Mouse (Mus musculus): Measurements from ENCODE around the gene Eef2. TPM values are rescaled to one million over a fixed set of nuclear protein-coding genes. Genes with fewer than 3 reads are reported as not detected.

Eef2 gene
- polyA plus RNA-seq, 1 experiment: 3,891 TPM

- H3K27me3 ChIP-seq (ENCODE audit: control insufficient read depth, insufficient read depth, insufficient read length): no peaks in the 10 kb centered on the region
- peaks cover 40% of the 10 kb centered on the region for H3K79me2 ChIP-seq (ENCODE audit: control insufficient read depth, insufficient read depth)
- H3ac ChIP-seq (ENCODE audit: control insufficient read depth, insufficient read length): peak overlapping the region; percentile 73
- H3K36me3 ChIP-seq (ENCODE audit: control insufficient read depth, insufficient read depth): no peaks in the 10 kb centered on the region
- TF ChIP-seq MYOD1 (IDR thresholded peaks at IDR 0.05; ENCODE audit: control insufficient read depth in 1 of 3, insufficient read length in 2 of 3, low read depth in 2 of 3) (no peak), REST (IDR thresholded peaks at IDR 0.05; ENCODE audit: insufficient read depth, insufficient read length) (no peak), TCF12 (IDR thresholded peaks at IDR 0.05; ENCODE audit: insufficient read depth, poor library complexity, severe bottlenecking) (no peak), USF1 (IDR thresholded peaks at IDR 0.05; ENCODE audit: low read depth) (no peak), SRF (IDR thresholded peaks at IDR 0.05; ENCODE audit: control insufficient read depth, insufficient read length, low read depth) (no peak), E2F4 (IDR thresholded peaks at IDR 0.05; ENCODE audit: insufficient read depth) (no peak), MAX (IDR thresholded peaks at IDR 0.05; ENCODE audit: low read depth) (no peak), POLR2A (IDR thresholded peaks at IDR 0.05; ENCODE audit: insufficient read length, low read depth) (peak; percentile 31), TCF3 (IDR thresholded peaks at IDR 0.05; ENCODE audit: insufficient read length, low read depth) (no peak), MYOG (IDR thresholded peaks at IDR 0.05; ENCODE audit: control insufficient read depth in 1 of 3, insufficient read depth in 1 of 3, insufficient read length in 2 of 3, low read depth in 2 of 3) (peak in 1 of 3 experiments; percentile 19), CEBPB (IDR thresholded peaks at IDR 0.05; ENCODE audit: insufficient read depth, poor library complexity, severe bottlenecking) (no peak), POLR2AphosphoS2 (IDR thresholded peaks at IDR 0.05; ENCODE audit: insufficient read length, low read depth) (no peak)
- peak overlapping the region; percentile 85 for H3K4me2 ChIP-seq (ENCODE audit: low read depth)
- peak overlapping the region; percentile 94 for H3K4me3 ChIP-seq
These were observed 39.7 kb upstream of the Eef2 start for GRCm38 (mm10) chr10:81136706-81137231.

DNA sequence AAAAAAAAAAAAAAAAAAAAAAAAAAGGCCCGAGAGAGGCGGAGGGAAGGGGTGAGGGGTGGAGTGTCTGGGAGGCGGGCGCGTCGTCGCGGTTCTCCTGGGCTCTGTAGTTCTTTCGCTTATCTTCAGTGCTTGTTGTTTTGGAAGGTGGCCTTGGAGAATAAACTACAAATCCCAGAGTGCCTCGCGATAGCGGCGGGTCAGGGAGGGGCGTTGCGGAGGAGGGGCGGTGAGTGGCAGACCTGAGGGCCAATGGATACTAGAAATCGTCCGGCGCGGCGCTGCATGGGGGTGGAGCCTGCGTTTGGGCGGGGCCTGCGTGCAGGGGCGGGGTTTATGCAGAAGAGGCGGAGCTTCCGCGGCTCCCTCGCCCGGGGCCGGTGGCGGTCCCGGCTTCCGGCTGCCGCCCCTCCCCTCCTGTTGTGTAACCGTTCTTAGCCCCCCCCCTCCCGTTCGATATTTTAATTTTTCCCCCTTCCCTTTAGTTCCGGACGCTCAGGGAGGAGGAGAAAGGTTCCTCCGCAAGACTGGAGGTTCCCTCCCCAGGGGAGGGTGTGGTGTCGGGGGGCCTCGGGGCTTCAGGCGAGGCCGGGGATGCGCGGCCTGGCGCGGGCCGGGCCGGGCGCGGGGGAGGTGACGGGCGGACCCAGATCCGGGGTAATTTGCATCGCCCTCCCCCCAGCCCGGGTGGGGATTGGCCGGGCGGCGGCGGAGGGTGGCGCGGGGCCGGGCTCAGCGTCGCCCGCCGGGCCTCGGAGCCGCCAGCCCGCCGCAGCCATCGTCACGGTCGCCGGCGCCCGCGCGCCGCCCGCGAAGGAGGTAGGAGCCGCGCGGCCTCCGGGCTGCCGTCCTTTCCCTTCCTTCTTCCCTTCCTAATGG lies 38.9 kb upstream of the Eef2 start:
- peak overlapping the region; percentile 89 for H3K4me2 ChIP-seq (ENCODE audit: low read depth)
- no peaks in the 10 kb centered on the region for H3K36me3 ChIP-seq (ENCODE audit: control insufficient read depth, insufficient read depth)
- TF ChIP-seq SRF (IDR thresholded peaks at IDR 0.05; ENCODE audit: control insufficient read depth, insufficient read length, low read depth): peak; percentile 74
- peak; percentile 74 for TF ChIP-seq POLR2AphosphoS2 (IDR thresholded peaks at IDR 0.05; ENCODE audit: insufficient read length, low read depth)
- TF ChIP-seq CEBPB (IDR thresholded peaks at IDR 0.05; ENCODE audit: insufficient read depth, poor library complexity, severe bottlenecking): peak; percentile 62; the same call in 1 of the 2 replicates
- TF ChIP-seq REST (IDR thresholded peaks at IDR 0.05; ENCODE audit: insufficient read depth, insufficient read length): no peak
- TF ChIP-seq POLR2A (IDR thresholded peaks at IDR 0.05; ENCODE audit: insufficient read length, low read depth): peak; percentile 82
- peak overlapping the region; percentile 94 for H3K4me3 ChIP-seq
- peak overlapping the region; percentile 73 for H3ac ChIP-seq (ENCODE audit: control insufficient read depth, insufficient read length)
- H3K27me3 ChIP-seq (ENCODE audit: control insufficient read depth, insufficient read depth, insufficient read length): no peaks in the 10 kb centered on the region
- peaks cover 47% of the 10 kb centered on the region for H3K79me2 ChIP-seq (ENCODE audit: control insufficient read depth, insufficient read depth)

DNA sequence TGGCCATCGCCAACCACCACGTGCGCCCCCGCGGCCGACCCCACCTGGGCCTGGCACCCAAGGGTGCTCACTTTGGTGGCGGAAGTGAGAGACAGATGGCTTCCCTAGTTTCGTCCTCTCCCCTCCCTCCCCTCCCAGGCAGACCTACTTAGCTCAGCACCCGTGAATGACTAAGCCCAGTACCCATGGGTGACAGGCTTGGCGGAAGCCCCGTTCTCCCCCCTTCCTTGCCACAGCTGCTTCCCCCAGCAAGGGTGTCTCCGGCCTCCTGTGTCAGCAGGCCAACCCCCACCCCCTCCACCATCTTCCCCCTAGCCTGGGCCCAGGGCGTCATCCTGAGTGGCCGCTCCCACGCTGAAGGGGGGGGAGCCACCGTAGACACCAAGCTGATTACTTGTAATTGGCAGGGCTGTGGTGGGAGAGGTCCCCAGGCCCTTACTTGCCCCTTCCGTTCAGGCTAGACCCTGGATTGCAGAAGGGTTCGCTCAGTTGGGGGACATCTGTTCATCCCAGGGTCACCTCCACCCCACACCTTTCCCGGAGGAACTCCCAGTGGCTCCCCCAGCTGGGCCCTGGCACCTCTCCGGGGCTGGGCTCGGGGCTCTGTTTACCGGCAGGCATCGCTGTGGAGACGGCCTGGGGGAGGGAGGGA lies 38.2 kb upstream of the Eef2 start:
- Histone ChIP-seq H3K27me3 (ENCODE audit: control insufficient read depth, insufficient read depth, insufficient read length) (no peaks in the 10 kb centered on the region), H3K4me2 (ENCODE audit: low read depth) (peak overlapping the region; percentile 89), H3K4me3 (peak overlapping the region; percentile 94), H3ac (ENCODE audit: control insufficient read depth, insufficient read length) (peak overlapping the region; percentile 73), H3K36me3 (ENCODE audit: control insufficient read depth, insufficient read depth) (no peaks in the 10 kb centered on the region), H3K79me2 (ENCODE audit: control insufficient read depth, insufficient read depth) (peaks cover 55% of the 10 kb centered on the region)
- TF ChIP-seq SRF (IDR thresholded peaks at IDR 0.05; ENCODE audit: control insufficient read depth, insufficient read length, low read depth) (no peak), MYOG (IDR thresholded peaks at IDR 0.05; ENCODE audit: control insufficient read depth in 1 of 3, insufficient read depth in 1 of 3, insufficient read length in 2 of 3, low read depth in 2 of 3) (peak in 1 of 3 experiments; percentile 65), POLR2A (IDR thresholded peaks at IDR 0.05; ENCODE audit: insufficient read length, low read depth) (no peak), POLR2AphosphoS2 (IDR thresholded peaks at IDR 0.05; ENCODE audit: insufficient read length, low read depth) (no peak), CEBPB (IDR thresholded peaks at IDR 0.05; ENCODE audit: insufficient read depth, poor library complexity, severe bottlenecking) (no peak), MAX (IDR thresholded peaks at IDR 0.05; ENCODE audit: low read depth) (no peak), TCF12 (IDR thresholded peaks at IDR 0.05; ENCODE audit: insufficient read depth, poor library complexity, severe bottlenecking) (no peak), E2F4 (IDR thresholded peaks at IDR 0.05; ENCODE audit: insufficient read depth) (no peak), MYOD1 (IDR thresholded peaks at IDR 0.05; ENCODE audit: control insufficient read depth in 1 of 3, insufficient read length in 2 of 3, low read depth in 2 of 3) (peak in 2 of 3 experiments; percentile 2 to 50), REST (IDR thresholded peaks at IDR 0.05; ENCODE audit: insufficient read depth, insufficient read length) (no peak), USF1 (IDR thresholded peaks at IDR 0.05; ENCODE audit: low read depth) (no peak), TCF3 (IDR thresholded peaks at IDR 0.05; ENCODE audit: insufficient read length, low read depth) (no peak)

DNA sequence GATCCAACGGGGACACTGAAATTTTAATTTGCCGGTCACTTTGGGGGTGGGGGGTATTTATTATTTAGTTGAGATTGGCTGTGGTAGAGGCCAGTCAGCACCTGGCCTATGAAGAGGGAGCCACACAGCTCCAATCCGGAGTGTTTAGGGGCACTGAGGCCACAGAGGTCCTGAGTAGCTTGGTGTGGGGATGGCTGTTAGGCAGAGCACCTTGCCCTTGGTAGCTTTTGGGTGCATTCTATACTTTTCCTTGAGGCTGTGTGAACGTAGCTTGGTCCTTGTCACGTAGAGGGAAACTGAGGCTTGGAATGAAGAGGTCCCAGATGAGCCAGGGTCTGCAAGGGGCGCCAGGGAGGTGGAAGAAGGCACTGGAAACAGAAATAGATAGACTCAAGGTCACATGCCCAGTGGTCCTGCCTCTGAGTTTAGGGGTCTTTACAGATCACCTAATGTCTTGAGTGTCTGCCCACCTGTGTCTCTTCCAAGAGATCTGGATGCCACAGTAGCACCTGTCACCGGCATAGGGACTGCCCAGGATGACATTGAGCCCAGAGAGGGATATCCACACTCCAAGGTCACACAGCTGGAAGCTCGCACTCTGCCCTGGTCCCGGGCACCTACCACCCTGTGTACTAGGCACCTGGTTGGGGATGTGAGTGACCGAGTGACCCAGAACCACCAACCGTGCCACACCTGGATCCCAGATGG lies 37.5 kb upstream of the Eef2 start:
- peak overlapping the region; percentile 73 for H3ac ChIP-seq (ENCODE audit: control insufficient read depth, insufficient read length)
- no peaks in the 10 kb centered on the region for H3K27me3 ChIP-seq (ENCODE audit: control insufficient read depth, insufficient read depth, insufficient read length)
- TF ChIP-seq TCF3 (IDR thresholded peaks at IDR 0.05; ENCODE audit: insufficient read length, low read depth): no peak
- no peak for TF ChIP-seq E2F4 (IDR thresholded peaks at IDR 0.05; ENCODE audit: insufficient read depth)
- no peak for TF ChIP-seq REST (IDR thresholded peaks at IDR 0.05; ENCODE audit: insufficient read depth, insufficient read length)
- TF ChIP-seq POLR2A (IDR thresholded peaks at IDR 0.05; ENCODE audit: insufficient read length, low read depth): no peak
- TF ChIP-seq TCF12 (IDR thresholded peaks at IDR 0.05; ENCODE audit: insufficient read depth, poor library complexity, severe bottlenecking): no peak
- no peak for TF ChIP-seq MYOD1 (IDR thresholded peaks at IDR 0.05; ENCODE audit: control insufficient read depth in 1 of 3, insufficient read length in 2 of 3, low read depth in 2 of 3)
- no peak for TF ChIP-seq MYOG (IDR thresholded peaks at IDR 0.05; ENCODE audit: control insufficient read depth in 1 of 3, insufficient read depth in 1 of 3, insufficient read length in 2 of 3, low read depth in 2 of 3)
- TF ChIP-seq CEBPB (IDR thresholded peaks at IDR 0.05; ENCODE audit: insufficient read depth, poor library complexity, severe bottlenecking): no peak
- no peak for TF ChIP-seq MAX (IDR thresholded peaks at IDR 0.05; ENCODE audit: low read depth)
- no peak for TF ChIP-seq POLR2AphosphoS2 (IDR thresholded peaks at IDR 0.05; ENCODE audit: insufficient read length, low read depth)
- no peak for TF ChIP-seq SRF (IDR thresholded peaks at IDR 0.05; ENCODE audit: control insufficient read depth, insufficient read length, low read depth)
- no peak for TF ChIP-seq USF1 (IDR thresholded peaks at IDR 0.05; ENCODE audit: low read depth)
- no peaks in the 10 kb centered on the region for H3K36me3 ChIP-seq (ENCODE audit: control insufficient read depth, insufficient read depth)
- peak overlapping the region; percentile 94 for H3K4me3 ChIP-seq
- H3K79me2 ChIP-seq (ENCODE audit: control insufficient read depth, insufficient read depth): peaks cover 62% of the 10 kb centered on the region
- H3K4me2 ChIP-seq (ENCODE audit: low read depth): peak overlapping the region; percentile 89
